Mouse (Mus musculus): ENCODE measurements around the gene Chchd5. TPM values are rescaled to one million over a fixed set of nuclear protein-coding genes. Genes with fewer than 3 reads are reported as not detected.

Chchd5 gene
- polyA plus RNA-seq, 1 experiment from 2014 or later: 25.2 TPM

DNA sequence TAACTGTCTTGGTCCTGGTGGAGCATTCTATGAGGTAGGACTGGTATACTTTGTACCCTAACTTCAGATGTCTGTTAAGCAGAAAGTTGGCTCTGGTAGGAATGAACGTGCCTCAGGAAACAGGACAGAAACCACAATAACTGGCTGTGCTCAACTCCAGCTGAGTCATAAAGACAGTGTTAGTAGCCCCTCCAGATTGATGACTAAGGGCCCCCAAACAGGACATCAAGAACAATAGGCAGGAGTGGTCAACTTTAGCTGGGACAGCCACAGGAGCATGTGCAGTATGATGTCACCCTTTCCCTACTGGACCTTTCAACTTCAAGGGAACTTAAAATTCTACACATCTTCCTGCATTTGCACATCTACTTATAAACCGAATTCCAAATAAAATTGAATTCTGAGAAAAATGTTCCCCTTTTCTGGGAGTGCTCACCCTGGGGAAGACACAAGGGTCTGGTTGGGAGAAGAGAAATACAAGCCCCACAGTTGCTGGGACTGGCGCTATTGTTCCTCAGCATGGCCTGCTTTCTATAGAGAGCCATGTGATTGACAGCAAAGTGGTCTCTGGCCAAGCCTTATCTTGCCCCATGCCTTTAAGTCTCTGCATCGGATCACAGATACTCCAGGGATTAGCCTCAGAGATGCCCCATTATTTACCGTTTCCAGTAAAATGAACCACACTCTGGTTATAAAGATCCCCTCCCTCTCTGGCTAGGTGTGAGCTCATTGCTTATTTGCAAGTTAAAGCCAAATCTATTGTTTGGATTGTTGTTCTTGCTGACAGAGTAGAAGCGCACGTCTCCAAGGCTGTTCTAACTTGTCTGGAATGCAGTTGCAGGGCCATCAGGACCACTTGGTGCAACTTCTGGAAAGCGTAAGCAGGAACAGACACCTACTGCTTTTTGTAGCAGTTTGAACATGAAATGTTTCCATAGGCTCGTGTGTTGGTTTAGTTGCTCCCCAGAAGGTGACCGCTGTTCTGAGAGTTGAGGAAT lies 37.3 kb downstream of the Chchd5 start:
- no peak overlapping the region for H3K27ac ChIP-seq
- 77% methylated on average over 10 of the region's 10 CpGs for WGBS
- no peak for DNase-seq (ENCODE audit: extremely low spot score, low spot score)

DNA sequence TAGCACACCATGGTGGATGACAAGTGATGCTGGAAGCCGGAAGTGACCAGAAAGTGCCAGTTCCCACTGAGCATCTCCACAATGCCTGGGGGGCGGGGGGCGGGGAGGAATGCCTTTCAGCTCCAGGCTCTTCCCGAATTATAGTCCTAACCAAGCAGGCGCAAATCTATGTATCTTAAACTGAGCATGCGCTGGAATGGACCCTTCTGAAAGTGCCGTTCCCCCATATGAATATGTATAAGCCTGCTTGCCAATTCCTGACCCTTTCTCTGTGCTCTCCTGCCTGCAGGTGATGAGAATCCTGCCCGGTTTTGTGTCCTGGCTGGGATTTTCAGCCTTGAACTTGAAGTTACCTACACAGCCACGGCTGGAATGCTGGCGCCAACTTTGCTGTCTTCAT lies 43.9 kb downstream of the Chchd5 start:
- no peak overlapping the region for H3K4me3 ChIP-seq
- H3K36me3 ChIP-seq (replicated peaks): no peaks in the 10 kb centered on the region
- peaks cover 7% of the 10 kb centered on the region for H3K4me1 ChIP-seq
- WGBS: 59% methylated on average over 10 of the region's 10 CpGs
- no peak for DNase-seq (ENCODE audit: extremely low spot score, low spot score)
- no peak overlapping the region for H3K27ac ChIP-seq
- no peaks in the 10 kb centered on the region for H3K27me3 ChIP-seq (ENCODE audit: poor library complexity, severe bottlenecking)
- H3K9me3 ChIP-seq: 0 out of 2 replicates have a peak, but pooled peaks cover 2% of the 10 kb centered on the region

More for the DNA sequence above, 37.3 kb downstream of the Chchd5 start:
- Histone ChIP-seq H3K9me3 (0 out of 2 replicates have a peak, but pooled peaks cover 5% of the 10 kb centered on the region), H3K4me3 (no peak overlapping the region), H3K4me1 (no peaks in the 10 kb centered on the region), H3K36me3 (replicated peaks) (no peaks in the 10 kb centered on the region), H3K27me3 (ENCODE audit: poor library complexity, severe bottlenecking) (no peaks in the 10 kb centered on the region)

DNA sequence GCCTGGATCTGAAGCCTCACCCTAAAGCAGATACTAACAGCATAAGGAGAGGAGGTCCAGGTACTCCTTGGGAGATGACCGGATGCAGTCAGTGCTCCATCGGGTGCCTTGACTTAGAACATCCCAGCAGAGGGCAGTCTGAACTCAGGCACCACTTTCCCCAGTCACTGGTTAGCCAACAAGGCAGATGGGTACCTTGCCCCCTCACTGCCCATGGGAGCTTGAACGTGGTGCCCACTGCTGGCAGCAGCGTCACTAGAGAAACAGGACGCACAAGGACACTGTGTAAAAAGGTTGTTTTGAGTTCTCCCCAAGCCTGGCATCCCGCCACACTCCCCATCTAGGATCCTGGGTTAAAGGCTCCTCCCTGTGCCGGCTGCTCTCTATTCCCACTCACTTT lies 45.0 kb downstream of the Chchd5 start:
- H3K27me3 ChIP-seq (ENCODE audit: poor library complexity, severe bottlenecking): no peaks in the 10 kb centered on the region
- DNase-seq (ENCODE audit: extremely low spot score, low spot score): peak; percentile 20
- H3K9me3 ChIP-seq: no peaks in the 10 kb centered on the region
- no peaks in the 10 kb centered on the region for H3K36me3 ChIP-seq (replicated peaks)
- no peak overlapping the region for H3K4me3 ChIP-seq
- WGBS: 40% methylated on average over 7 of the region's 7 CpGs
- peaks cover 11% of the 10 kb centered on the region for H3K4me1 ChIP-seq
- H3K27ac ChIP-seq: no peak overlapping the region

DNA sequence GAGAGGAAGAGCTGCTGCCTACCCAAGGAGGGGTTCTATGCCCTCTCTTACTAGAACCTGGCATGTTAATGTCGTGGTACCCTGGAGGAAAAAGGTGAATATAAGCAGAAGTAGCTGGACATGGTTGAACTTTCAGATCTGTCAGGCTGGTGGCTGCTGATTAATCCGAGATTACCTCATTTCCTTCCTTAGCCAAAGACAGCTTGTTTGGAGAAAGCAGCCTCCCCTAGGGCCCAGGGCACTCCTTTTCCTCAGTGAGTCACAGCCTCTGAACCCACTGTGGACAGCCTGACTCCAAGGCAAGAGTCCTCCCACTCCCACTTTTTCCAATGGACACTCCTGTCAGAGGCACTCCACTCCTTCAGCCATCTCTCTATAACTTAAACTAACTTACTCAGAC lies 46.1 kb downstream of the Chchd5 start:
- H3K9me3 ChIP-seq: no peaks in the 10 kb centered on the region
- H3K27ac ChIP-seq: no peak overlapping the region
- H3K36me3 ChIP-seq (replicated peaks): no peaks in the 10 kb centered on the region
- no peak for DNase-seq (ENCODE audit: extremely low spot score, low spot score)
- peaks cover 11% of the 10 kb centered on the region for H3K4me1 ChIP-seq
- no peak overlapping the region for H3K4me3 ChIP-seq
- H3K27me3 ChIP-seq (ENCODE audit: poor library complexity, severe bottlenecking): no peaks in the 10 kb centered on the region
- 67% methylated on average over 2 of the region's 2 CpGs for WGBS

DNA sequence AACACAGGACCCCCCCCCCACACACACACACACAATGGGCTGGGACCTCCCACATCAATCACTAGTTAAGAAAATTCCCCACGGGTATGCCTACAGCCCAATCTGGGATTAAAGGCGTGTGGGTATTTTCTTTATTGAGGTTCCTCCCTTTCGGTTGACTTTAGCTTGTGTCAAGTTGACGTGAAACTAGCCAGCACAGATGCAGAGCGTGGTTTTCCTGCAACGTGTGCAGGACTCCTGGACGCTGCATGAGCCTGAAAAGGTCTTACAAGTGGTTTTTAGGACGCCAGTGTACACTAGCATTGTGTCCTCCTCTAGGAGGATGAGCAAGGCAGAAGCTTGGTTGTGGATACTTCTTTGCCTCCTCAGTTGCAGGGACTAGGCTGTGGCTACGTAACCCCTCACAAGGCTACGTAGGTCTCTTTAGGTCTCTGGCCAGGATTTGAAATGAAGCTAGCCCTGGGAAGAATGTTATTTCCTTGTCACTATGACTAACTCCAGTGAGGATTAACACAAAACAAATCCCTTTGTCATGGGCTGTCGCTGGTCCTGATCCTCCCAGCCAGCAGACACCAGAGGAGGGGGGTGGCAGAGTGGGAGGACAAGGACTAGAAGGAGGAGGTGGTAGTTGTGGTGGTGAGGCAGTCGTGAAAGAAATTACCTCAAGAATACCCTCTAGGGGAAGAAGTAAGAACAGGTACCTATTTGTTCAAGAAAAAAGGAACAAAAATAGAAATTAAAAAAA lies 47.3 kb downstream of the Chchd5 start:
- DNase-seq (ENCODE audit: extremely low spot score, low spot score): no peak
- WGBS: 69% methylated on average over 12 of the region's 12 CpGs

DNA sequence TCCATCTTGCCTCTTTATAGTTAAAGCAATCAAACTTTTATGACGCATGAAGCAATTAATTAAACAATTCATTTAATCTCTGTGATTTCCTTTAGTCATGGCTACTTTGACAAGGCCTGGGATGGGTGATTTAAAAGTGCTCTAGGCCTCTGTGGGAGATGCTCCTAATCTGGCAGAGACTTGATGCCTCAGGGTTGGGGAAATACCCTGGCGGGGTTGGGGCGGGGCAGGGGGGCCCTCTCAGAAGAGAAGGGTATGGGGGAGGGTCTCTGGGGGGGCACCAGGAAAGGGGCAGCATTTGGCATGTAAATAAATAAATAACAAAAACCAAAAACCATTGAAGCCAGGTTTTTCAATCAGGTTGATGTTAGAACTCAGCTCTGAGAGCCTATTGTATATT lies 48.2 kb downstream of the Chchd5 start:
- no peaks in the 10 kb centered on the region for H3K27me3 ChIP-seq (ENCODE audit: poor library complexity, severe bottlenecking)
- H3K9me3 ChIP-seq: no peaks in the 10 kb centered on the region
- WGBS: 54% methylated on average over 3 of the region's 3 CpGs
- no peak for DNase-seq (ENCODE audit: extremely low spot score, low spot score)
- H3K4me1 ChIP-seq: peaks cover 11% of the 10 kb centered on the region
- H3K36me3 ChIP-seq (replicated peaks): no peaks in the 10 kb centered on the region
- H3K27ac ChIP-seq: no peak overlapping the region
- no peak overlapping the region for H3K4me3 ChIP-seq

More for the DNA sequence above, 47.3 kb downstream of the Chchd5 start:
- H3K4me1 ChIP-seq: peaks cover 11% of the 10 kb centered on the region
- H3K27ac ChIP-seq: no peak overlapping the region
- H3K4me3 ChIP-seq: no peak overlapping the region
- H3K9me3 ChIP-seq: no peaks in the 10 kb centered on the region
- no peaks in the 10 kb centered on the region for H3K36me3 ChIP-seq (replicated peaks)
- no peaks in the 10 kb centered on the region for H3K27me3 ChIP-seq (ENCODE audit: poor library complexity, severe bottlenecking)

DNA sequence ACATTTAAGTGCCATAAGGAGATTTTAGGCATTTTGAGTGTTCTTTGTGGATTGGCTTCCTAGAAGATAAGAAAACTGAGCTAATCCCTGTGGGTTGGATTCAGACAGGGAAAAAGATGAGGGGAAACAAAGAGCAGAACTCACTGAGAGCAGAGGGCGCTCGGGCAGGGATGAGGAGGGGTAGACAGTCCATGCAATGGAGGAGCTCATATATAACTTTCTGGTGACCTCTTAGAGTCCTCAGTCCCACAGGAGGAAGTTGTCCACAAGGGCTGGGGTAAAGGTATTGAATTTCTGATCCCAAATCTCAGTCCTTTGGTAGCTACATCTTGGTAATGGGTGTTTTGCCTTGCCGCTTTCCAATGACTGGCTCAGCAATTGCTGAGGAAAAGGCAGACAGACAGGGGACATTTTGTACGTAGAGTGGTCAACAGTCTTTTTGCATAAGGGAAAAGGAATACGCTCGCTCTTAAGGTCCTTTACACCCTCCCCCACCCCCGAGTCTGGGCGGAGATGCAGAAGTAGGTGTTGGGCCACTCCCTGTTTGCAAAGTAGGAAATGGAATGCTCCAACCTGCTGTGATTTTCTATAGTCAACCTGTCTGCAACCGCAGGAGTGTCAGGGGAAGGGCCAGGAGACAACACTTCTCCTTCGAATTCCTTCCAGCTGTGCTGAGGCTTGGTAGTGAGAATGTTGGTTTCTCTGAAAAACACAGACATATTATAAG lies 48.8 kb downstream of the Chchd5 start:
- 53% methylated on average over 10 of the region's 10 CpGs for WGBS
- H3K4me3 ChIP-seq: no peak overlapping the region
- DNase-seq (ENCODE audit: extremely low spot score, low spot score): no peak

DNA sequence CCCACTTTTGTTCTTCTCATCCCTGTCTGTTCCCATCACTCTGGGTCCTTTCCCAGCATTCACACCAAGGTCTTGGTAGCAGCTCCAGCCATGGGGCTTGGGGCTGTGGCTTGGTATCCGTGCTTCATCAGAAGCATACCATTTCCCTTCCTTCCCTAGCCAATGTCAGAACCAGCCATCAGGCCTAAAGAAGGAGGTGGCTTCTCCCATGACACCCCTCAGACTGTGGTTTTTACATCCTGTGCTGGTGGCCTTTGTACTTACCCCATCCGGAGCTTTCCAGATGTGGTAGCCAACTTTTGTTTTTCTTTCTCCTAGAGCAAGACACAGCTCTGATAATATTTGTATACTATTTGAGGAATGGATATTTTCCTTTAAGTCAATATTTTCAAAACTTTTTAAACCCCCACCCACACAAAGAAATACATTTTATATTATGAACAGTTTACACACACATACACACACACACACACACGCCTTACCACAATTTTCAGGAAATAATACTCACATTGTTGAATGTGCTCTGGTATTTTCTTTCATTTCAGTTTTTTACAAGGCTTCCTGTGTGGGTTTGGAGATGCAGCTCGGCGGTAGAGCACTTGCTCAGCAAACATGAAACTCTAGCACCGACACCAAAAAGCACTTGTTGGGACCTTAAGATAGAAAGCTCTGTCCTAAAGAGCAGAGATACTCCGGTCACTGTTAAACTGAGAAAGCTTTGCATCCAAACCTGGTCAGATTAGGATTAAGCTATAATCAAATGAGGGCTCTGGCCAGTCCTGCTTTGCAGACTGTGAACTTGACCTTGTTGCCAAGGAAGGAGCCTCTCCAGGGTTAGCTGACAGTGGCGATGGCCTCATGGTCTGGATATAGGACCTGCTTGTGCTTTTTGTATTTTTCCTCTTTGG lies 50.7 kb downstream of the Chchd5 start:
- Histone ChIP-seq H3K4me3 (no peak overlapping the region), H3K4me1 (peaks cover 11% of the 10 kb centered on the region), H3K27ac (no peak overlapping the region), H3K36me3 (replicated peaks) (no peaks in the 10 kb centered on the region), H3K9me3 (no peaks in the 10 kb centered on the region), H3K27me3 (ENCODE audit: poor library complexity, severe bottlenecking) (no peaks in the 10 kb centered on the region)
- DNase-seq (ENCODE audit: extremely low spot score, low spot score): no peak
- 86% methylated on average over 8 of the region's 8 CpGs for WGBS

More for the DNA sequence above, 48.8 kb downstream of the Chchd5 start:
- H3K4me1 ChIP-seq: peaks cover 11% of the 10 kb centered on the region
- no peaks in the 10 kb centered on the region for H3K9me3 ChIP-seq
- H3K27me3 ChIP-seq (ENCODE audit: poor library complexity, severe bottlenecking): no peaks in the 10 kb centered on the region
- H3K27ac ChIP-seq: no peak overlapping the region
- no peaks in the 10 kb centered on the region for H3K36me3 ChIP-seq (replicated peaks)

DNA sequence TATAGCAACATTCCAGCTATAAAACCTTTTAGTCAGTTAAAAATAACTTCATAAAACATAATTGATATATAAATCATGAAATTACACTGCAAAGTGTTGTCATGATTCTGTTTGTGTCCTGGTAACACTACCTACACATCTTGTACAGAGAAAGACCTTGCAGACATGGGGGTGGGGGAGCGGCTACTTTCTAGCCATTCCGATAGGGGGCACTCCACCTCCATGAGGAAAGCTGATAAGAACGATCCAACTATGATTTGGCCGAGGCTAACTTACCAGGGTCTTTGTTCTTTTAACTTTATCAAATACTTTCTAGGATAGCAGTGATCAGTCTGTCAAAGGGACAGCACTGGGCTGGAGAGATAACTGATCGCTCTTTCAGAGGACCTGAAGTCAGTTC lies 52.0 kb downstream of the Chchd5 start:
- Histone ChIP-seq H3K4me3 (no peak overlapping the region), H3K9me3 (no peaks in the 10 kb centered on the region), H3K36me3 (replicated peaks) (no peaks in the 10 kb centered on the region), H3K4me1 (peaks cover 11% of the 10 kb centered on the region), H3K27ac (no peak overlapping the region), H3K27me3 (ENCODE audit: poor library complexity, severe bottlenecking) (no peaks in the 10 kb centered on the region)
- 91% methylated on average over 5 of the region's 5 CpGs for WGBS
- DNase-seq (ENCODE audit: extremely low spot score, low spot score): no peak

DNA sequence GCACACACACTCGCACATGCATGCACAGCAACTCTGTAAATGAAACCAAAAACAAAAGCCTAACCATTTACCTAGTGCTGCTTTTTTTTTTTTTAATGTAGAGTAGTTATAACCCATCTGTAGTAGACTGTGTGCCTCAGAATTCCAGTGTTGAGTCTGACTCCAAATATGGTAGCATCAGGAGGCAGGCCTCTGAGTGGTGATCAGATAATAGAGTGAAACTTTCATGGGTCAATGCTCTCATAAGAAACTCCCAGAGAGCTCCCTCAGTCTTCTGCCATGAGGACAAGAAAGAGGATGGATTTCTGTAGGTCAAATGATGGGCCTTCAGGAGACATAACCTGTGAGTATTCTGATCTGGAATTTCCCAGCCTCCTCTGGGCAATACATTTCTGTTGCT lies 52.9 kb downstream of the Chchd5 start:
- 90% methylated on average over 1 of the region's 1 CpGs for WGBS
- DNase-seq (ENCODE audit: extremely low spot score, low spot score): no peak
- no peak overlapping the region for H3K27ac ChIP-seq
- H3K9me3 ChIP-seq: no peaks in the 10 kb centered on the region
- H3K27me3 ChIP-seq (ENCODE audit: poor library complexity, severe bottlenecking): no peaks in the 10 kb centered on the region
- H3K4me3 ChIP-seq: no peak overlapping the region
- H3K36me3 ChIP-seq (replicated peaks): no peaks in the 10 kb centered on the region
- peaks cover 6% of the 10 kb centered on the region for H3K4me1 ChIP-seq

DNA sequence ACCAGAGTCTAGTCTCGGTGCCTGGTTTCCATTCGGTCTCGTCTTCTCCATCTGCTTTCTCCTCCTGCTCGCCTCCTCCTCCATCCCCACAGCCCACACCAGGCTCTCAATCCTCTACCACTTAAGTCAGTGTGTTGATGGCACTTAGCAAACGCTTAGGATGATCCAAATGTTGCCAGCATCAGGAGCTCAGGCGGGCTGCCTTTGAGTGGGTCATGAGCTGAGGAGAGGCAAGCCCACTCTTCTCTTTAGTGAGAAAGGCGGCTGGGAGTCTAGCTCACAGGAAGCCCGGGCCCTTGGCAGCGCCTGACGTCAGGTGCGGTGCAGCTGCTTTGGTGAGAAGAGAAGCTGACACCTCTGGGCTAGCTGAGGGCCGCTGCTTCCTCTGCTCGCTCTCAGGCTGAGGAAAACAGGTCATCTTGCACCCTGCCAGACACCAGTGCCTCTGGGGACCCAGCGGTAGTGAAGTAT lies 54.1 kb downstream of the Chchd5 start:
- WGBS: 82% methylated on average over 14 of the region's 14 CpGs
- Histone ChIP-seq H3K27ac (no peak overlapping the region), H3K36me3 (replicated peaks) (no peaks in the 10 kb centered on the region), H3K4me1 (peaks cover 2% of the 10 kb centered on the region; the same call in 1 of the 2 replicates), H3K4me3 (no peak overlapping the region), H3K27me3 (ENCODE audit: poor library complexity, severe bottlenecking) (no peaks in the 10 kb centered on the region), H3K9me3 (no peaks in the 10 kb centered on the region)
- DNase-seq (ENCODE audit: extremely low spot score, low spot score): no peak

Data from forebrain, embryonic 10.5 days (tissue).